Comparison of ENCODE assay signal across 10 mouse cellular contexts in genomic region chr4:151904098-151904497, GRCm38 (mm10). TPM values are rescaled to one million over a fixed set of nuclear protein-coding genes. Genes with fewer than 3 reads are reported as not detected.
DNase-seq lines count a peak whose midpoint lies in the region; ATAC-seq and TF ChIP-seq lines count a peak whose summit lies in the region.
"Had no signal": no experiment of that assay in that cellular context is flagged by ENCODE, and none has a peak within 500 bp of the region (broad histone marks: within the 10 kb centered on the region; RNA-seq: fewer than 3 reads in every experiment).

No protein-coding gene starts in this region.

- H3K4me2 ChIP-seq in heart, embryonic 15.5 days, result no peak overlapping the region
- H3K4me2 ChIP-seq: hindbrain, embryonic 12.5 days; liver, embryonic 13.5 days had no signal

- H3K79me2 ChIP-seq in MEL (ENCODE audit: control insufficient read depth, insufficient read depth, low read length, poor library complexity), result no peaks in the 10 kb centered on the region

- TF ChIP-seq POLR2A in MEL (IDR thresholded peaks at IDR 0.05; ENCODE audit: control insufficient read depth in 1 of 2, insufficient read depth in 1 of 2, low read depth in 1 of 2, low read length in 2 of 2, poor library complexity in 1 of 2), result peak in 1 of 2 experiments; percentile 57; a peak in 2 of 4 replicates

- no peaks in the 10 kb centered on the region for H3K9me3 ChIP-seq in MEL (replicated peaks; ENCODE audit: insufficient read depth, low read length)
- H3K9me3 ChIP-seq in heart, embryonic 15.5 days (replicated peaks), result no peaks in the 10 kb centered on the region; the same call in 1 of the 2 replicates

- H3K9ac ChIP-seq in MEL (ENCODE audit: control insufficient read depth, low read depth, low read length, poor library complexity, severe bottlenecking), result peak overlapping the region; percentile 43
- no peak overlapping the region for H3K9ac ChIP-seq in heart, embryonic 15.5 days
- H3K9ac ChIP-seq: hindbrain, embryonic 12.5 days; liver, embryonic 13.5 days had no signal

- H3K27ac ChIP-seq in MEL (ENCODE audit: control insufficient read depth, low read depth, low read length), result peak overlapping the region; percentile 81
- peak overlapping the region; percentile 31 for H3K27ac ChIP-seq in heart, embryonic 15.5 days
- H3K27ac ChIP-seq: hindbrain, embryonic 12.5 days; liver, embryonic 13.5 days had no signal

- peaks cover 17 to 48% of the 10 kb centered on the region in 2 experiments for H3K4me1 ChIP-seq in MEL (ENCODE audit: control insufficient read depth in 1 of 2, insufficient read depth in 2 of 2, low read length in 2 of 2)
- peaks cover 28% of the 10 kb centered on the region for H3K4me1 ChIP-seq in heart, embryonic 15.5 days (replicated peaks)

- DNase-seq in MEL (ENCODE audit: low read depth, low spot score) (peak; percentile 95), MEL-GATA-1-ER (ENCODE audit: extremely low read depth, low read depth) (peak; percentile 92)
- peak; percentile 57 to 66 for DNase-seq in kidney, postnatal 4 days
- DNase-seq in cerebellum, adult 9-10 months, result no peak
- DNase-seq in frontal cortex, postnatal 25 days (ENCODE audit: low spot score in 2 of 2), result no peak
- no peak for DNase-seq in cerebellum, adult 11 months
- DNase-seq: liver, embryonic 13.5 days; spleen, adult 18-20 months had no signal

- TF ChIP-seq EP300 in MEL (IDR thresholded peaks at IDR 0.05; ENCODE audit: low read depth in 1 of 2, low read length in 2 of 2), result peak; percentile 76 to 79

- H3K36me3 ChIP-seq in MEL (ENCODE audit: control insufficient read depth in 1 of 2, insufficient read depth in 2 of 2, low read length in 2 of 2), result peaks cover 0 to 32% of the 10 kb centered on the region in 2 experiments; a peak in 2 of 4 replicates
- H3K36me3 ChIP-seq in heart, embryonic 15.5 days, result no peaks in the 10 kb centered on the region
- H3K36me3 ChIP-seq: hindbrain, embryonic 12.5 days; liver, embryonic 13.5 days had no signal

- no peak for TF ChIP-seq CTCF in MEL (IDR thresholded peaks at IDR 0.05 in 2 of 3, conservative IDR thresholded peaks at IDR 0.05 in 1 of 3; ENCODE audit: control insufficient read depth in 1 of 3, insufficient read depth in 1 of 3, low read depth in 2 of 3, low read length in 3 of 3, poor library complexity in 1 of 3, severe bottlenecking in 1 of 3)

- no peaks in the 10 kb centered on the region for H3K27me3 ChIP-seq in MEL (ENCODE audit: control insufficient read depth in 1 of 2, insufficient read depth in 2 of 2, low read length in 2 of 2)
- no peaks in the 10 kb centered on the region for H3K27me3 ChIP-seq in heart, embryonic 15.5 days
- H3K27me3 ChIP-seq: hindbrain, embryonic 12.5 days had no signal

- peak overlapping the region in 1 of 2 experiments; percentile 6; a peak in 1 of 4 replicates for H3K4me3 ChIP-seq in MEL (ENCODE audit: control insufficient read depth in 1 of 2, insufficient read depth in 1 of 2, low read depth in 2 of 2, low read length in 2 of 2)
- no peak overlapping the region for H3K4me3 ChIP-seq in heart, embryonic 15.5 days
- H3K4me3 ChIP-seq: hindbrain, embryonic 12.5 days; liver, embryonic 13.5 days had no signal

- peak; percentile 81 for ATAC-seq in heart, embryonic 15.5 days (replicated peaks; ENCODE audit: insufficient number of reproducible peaks, insufficient read depth, low FRiP score, low read depth)

- WGBS in heart, embryonic 15.5 days, result 16% methylated on average over 11 of the region's 11 CpGs

- TF ChIP-seq RAD21 in MEL (IDR thresholded peaks at IDR 0.05; ENCODE audit: low read depth, low read length), result no peak

TF ChIP-seq in MEL, 35 proteins besides CTCF, POLR2A, EP300 and RAD21:
- TF ChIP-seq MAX (IDR thresholded peaks at IDR 0.05; ENCODE audit: low read length), result peak; percentile 99
- peak; percentile 64 for TF ChIP-seq TAL1 (IDR thresholded peaks at IDR 0.05; ENCODE audit: low read length)
- no peak for TF ChIP-seq UBTF (IDR thresholded peaks at IDR 0.05; ENCODE audit: borderline replicate concordance, insufficient read depth, low read depth, low read length)
- TF ChIP-seq TCF12 (IDR thresholded peaks at IDR 0.05; ENCODE audit: low read depth, low read length), result peak; percentile 32; the same call in 1 of the 2 replicates
- no peak for TF ChIP-seq GABPA (IDR thresholded peaks at IDR 0.05; ENCODE audit: low read depth, low read length)
- TF ChIP-seq NRF1 (IDR thresholded peaks at IDR 0.05; ENCODE audit: insufficient read depth, low read depth, low read length, poor library complexity, severe bottlenecking), result 0 out of 2 replicates have a peak, but pooled peaks have one; percentile 18
- 0 out of 2 replicates have a peak, but pooled peaks have one; percentile 14 for TF ChIP-seq ELF1 (IDR thresholded peaks at IDR 0.05; ENCODE audit: low read depth, low read length)
- no peak for TF ChIP-seq HCFC1 (IDR thresholded peaks at IDR 0.05; ENCODE audit: low read depth, low read length)
- TF ChIP-seq MAZ (IDR thresholded peaks at IDR 0.05; ENCODE audit: low read depth, low read length), result peak; percentile 40; the same call in 1 of the 2 replicates
- TF ChIP-seq GATA1 (IDR thresholded peaks at IDR 0.05; ENCODE audit: low read depth, low read length), result peak; percentile 74
- TF ChIP-seq ZNF384 (IDR thresholded peaks at IDR 0.05; ENCODE audit: low read depth, low read length), result no peak
- TF ChIP-seq SIN3A (IDR thresholded peaks at IDR 0.05; ENCODE audit: low read length), result peak; percentile 74
- TF ChIP-seq TBP (IDR thresholded peaks at IDR 0.05; ENCODE audit: low read depth, low read length), result 0 out of 2 replicates have a peak, but pooled peaks have one; percentile 24
- TF ChIP-seq RCOR1 (IDR thresholded peaks at IDR 0.05; ENCODE audit: low read depth, low read length), result peak; percentile 70
- no peak for TF ChIP-seq CHD1 (IDR thresholded peaks at IDR 0.05; ENCODE audit: low read depth, low read length)
- peak; percentile 73; the same call in 1 of the 2 replicates for TF ChIP-seq ETS1 (IDR thresholded peaks at IDR 0.05; ENCODE audit: low read depth, low read length)
- peak; percentile 99 for TF ChIP-seq MYC (IDR thresholded peaks at IDR 0.05; ENCODE audit: low read depth, low read length)
- TF ChIP-seq JUND (IDR thresholded peaks at IDR 0.05; ENCODE audit: low read depth, low read length), result 0 out of 2 replicates have a peak, but pooled peaks have one; percentile 10
- peak; percentile 95 for TF ChIP-seq MXI1 (IDR thresholded peaks at IDR 0.05; ENCODE audit: low read depth, low read length)
- TF ChIP-seq USF1 (IDR thresholded peaks at IDR 0.05; ENCODE audit: low read depth, low read length), result peak; percentile 80

RNA-seq across cellular contexts. Expression of gene Dnajc11, which starts 29.4 kb away (rescaled TPM):
- total RNA-seq in MEL (2012; rRNA removed), result 109 and 128 TPM in 2 replicates
- polyA plus RNA-seq in MEL (2012; ENCODE audit: insufficient read depth in 1 of 2, insufficient read length in 2 of 2, low read depth in 1 of 2, low replicate concordance in 2 of 2, missing spikeins in 1 of 2), result 100 to 1,000 TPM; 157 to 278 TPM
- 45.4 and 56.4 TPM in 2 replicates for polyA plus RNA-seq in heart, embryonic 15.5 days (2015; fragmentation: Nextera tagmentation; extraction: Ambion mirVana)

RNA-seq across cellular contexts. Expression of gene Camta1, which starts 42.4 kb away (rescaled TPM):
- 23.5 and 28.2 TPM in 2 replicates for total RNA-seq in MEL (2012; rRNA removed)
- polyA plus RNA-seq in MEL (2012; ENCODE audit: insufficient read depth in 1 of 2, insufficient read length in 2 of 2, low read depth in 1 of 2, low replicate concordance in 2 of 2, missing spikeins in 1 of 2), result 10 to 100 TPM in 1 of 2 experiments, not detected in 1; 87.5 TPM
- polyA plus RNA-seq in heart, embryonic 15.5 days (2015; fragmentation: Nextera tagmentation; extraction: Ambion mirVana), result 116 and 165 TPM in 2 replicates

Comparison
In these comparisons a context has a peak if more than half of its experiments do, and no peak if none do; other contexts are left out.
1. DNase-seq: peak in MEL (single experiment), MEL-GATA-1-ER (single experiment) and kidney, postnatal 4 days (2 of 2); none in cerebellum, adult 9-10 months (single experiment), frontal cortex, postnatal 25 days (0 of 2) and cerebellum, adult 11 months (single experiment).